Mouse (Mus musculus) intestine, postnatal 0 days (tissue): ENCODE measurements around the gene Entpd7. TPM values are rescaled to one million over a fixed set of nuclear protein-coding genes. Genes with fewer than 3 reads are reported as not detected.

ENCODE experiments used
- ATAC-seq: fragments of 200-750 bp; cut with Nextera tagmentation; 2 replicates; pipeline ENCODE4 v1.8.0; 2017; ENCODE audit warnings: mild to moderate bottlenecking, moderate TSS enrichment, moderate library complexity
- H3K27ac ChIP-seq: fragments of 300-500 bp; sonication (generic); 2 replicates; pipeline ENCODE4 v1.5.1; 2014; ENCODE audit warnings: mild to moderate bottlenecking, low read depth, low read length, moderate library complexity
- H3K27me3 ChIP-seq: fragments of 300-500 bp; sonication (generic); replicated peaks from 2 replicates; pipeline ENCODE4 v1.6.1; 2014; ENCODE audit warnings: low read length, mixed read lengths; ENCODE audit not compliant: control insufficient read depth, insufficient read depth
- H3K36me3 ChIP-seq: fragments of 300-500 bp; sonication (generic); 2 replicates; pipeline ENCODE4 v1.6.1; 2014; ENCODE audit warnings: mild to moderate bottlenecking, moderate library complexity; ENCODE audit not compliant: control insufficient read depth, insufficient read depth
- H3K4me1 ChIP-seq: fragments of 300-500 bp; sonication (generic); replicated peaks from 2 replicates; pipeline ENCODE4 v1.6.1; 2014; ENCODE audit warnings: antibody characterized with exemption, low read length, mixed read lengths; ENCODE audit not compliant: control insufficient read depth, insufficient read depth
- H3K4me2 ChIP-seq: fragments of 300-500 bp; sonication (generic); replicated peaks from 2 replicates; pipeline ENCODE4 v1.6.1; 2014; ENCODE audit warnings: low read depth, mild to moderate bottlenecking, moderate library complexity
- H3K4me3 ChIP-seq: fragments of 300-500 bp; sonication (generic); 2 replicates; pipeline ENCODE4 v1.5.1; 2014; ENCODE audit warnings: low read depth, low read length
- H3K9ac ChIP-seq: fragments of 300-500 bp; sonication (generic); 2 replicates; pipeline ENCODE4 v1.6.1; 2014; ENCODE audit warnings: mild to moderate bottlenecking, low read depth, low read length
- H3K9me3 ChIP-seq: fragments of 300-500 bp; sonication (generic); 2 replicates; pipeline ENCODE4 v1.6.1; 2016; ENCODE audit warnings: mixed run types; ENCODE audit not compliant: control insufficient read depth
- CTCF ChIP-seq: sonication (generic); IDR thresholded peaks from 2 replicates; pipeline ENCODE4 v1.5.1; 2016; ENCODE audit warnings: low read depth, mild to moderate bottlenecking, control low read depth, antibody characterized with exemption, moderate library complexity
- WGBS: fragments of 180-500 bp; shearing (Covaris S2); extraction: QIAGEN DNeasy Blood & Tissue Kit; methylation state at CpG from one replicate; pipeline ENCODE4 v1.1.7; 2014; 5-methylcytosine and 5-hydroxymethylcytosine counted together
- polyA plus RNA-seq: library from polyadenylated mRNA; unstranded; fragments of >200 nt; fragmentation: Nextera tagmentation; extraction: Ambion mirVana; gene quantifications from 2 replicates; pipeline ENCODE4 v1.2.1, GENCODE M21; 2015

Gene Entpd7
- polyA plus RNA-seq, 1 experiment from 2014 or later: 65.2 TPM

DNA sequence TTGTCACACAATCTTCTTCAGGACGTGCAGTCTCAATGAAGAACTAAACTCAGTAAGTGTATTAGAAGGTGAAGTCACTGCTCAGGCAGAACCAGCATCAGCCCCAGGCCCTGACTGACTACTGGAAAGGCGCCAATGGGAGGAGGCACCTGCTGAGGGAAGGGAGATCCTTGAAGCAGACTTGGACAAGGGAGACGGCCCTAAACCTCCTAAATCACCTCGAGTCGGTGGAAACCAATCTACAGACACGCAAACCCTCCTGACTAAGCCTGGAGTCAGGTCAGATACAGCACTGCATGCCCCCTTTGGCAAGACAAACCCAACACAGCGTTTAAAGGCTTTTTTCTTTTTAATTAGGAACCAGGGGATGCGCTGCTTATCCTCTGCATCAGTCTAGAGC is 26.0 kb upstream of the Entpd7 start:
- no peak overlapping the region for H3K4me3 ChIP-seq
- no peak overlapping the region for H3K27ac ChIP-seq
- H3K4me1 ChIP-seq: no peaks in the 10 kb centered on the region
- no peak overlapping the region for H3K4me2 ChIP-seq
- ATAC-seq: no peak
- 76% methylated on average over 8 of the region's 8 CpGs for WGBS
- H3K9me3 ChIP-seq: no peaks in the 10 kb centered on the region
- no peaks in the 10 kb centered on the region for H3K27me3 ChIP-seq
- H3K36me3 ChIP-seq: peaks cover 38% of the 10 kb centered on the region
- no peak for TF ChIP-seq CTCF
- no peak overlapping the region for H3K9ac ChIP-seq

DNA sequence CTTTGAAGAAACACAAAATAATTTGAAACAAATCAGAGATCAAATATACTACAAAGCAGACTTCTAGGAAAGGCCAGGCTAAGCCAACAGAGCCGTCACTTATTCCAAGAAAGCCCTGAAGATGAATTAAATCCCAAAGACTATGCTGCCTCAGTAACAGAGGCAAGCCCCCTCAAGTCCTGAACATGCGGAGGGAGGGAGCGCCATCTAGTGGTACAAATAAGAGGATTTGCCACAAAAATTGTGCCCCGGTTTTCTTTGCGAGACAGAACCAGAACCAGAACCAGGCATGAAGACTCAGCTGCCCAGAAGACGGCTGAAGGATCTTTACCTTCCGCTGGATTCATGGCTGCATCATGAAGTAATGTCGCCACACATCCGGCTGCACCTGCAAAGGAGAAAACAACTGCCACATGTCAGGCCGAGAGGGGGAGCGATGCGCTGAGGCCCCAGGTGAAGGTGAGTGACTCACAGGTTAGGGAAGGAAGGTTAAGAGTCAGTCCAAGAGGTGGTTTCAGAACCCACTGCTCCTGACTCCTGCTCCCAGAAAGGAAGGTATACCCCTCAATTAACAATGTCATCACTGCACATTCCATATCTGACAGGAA is 23.9 kb upstream of the Entpd7 start:
- Histone ChIP-seq H3K9me3 (no peaks in the 10 kb centered on the region), H3K4me3 (no peak overlapping the region), H3K9ac (no peak overlapping the region), H3K27ac (no peak overlapping the region), H3K4me2 (no peak overlapping the region), H3K27me3 (no peaks in the 10 kb centered on the region), H3K4me1 (no peaks in the 10 kb centered on the region), H3K36me3 (peaks cover 38% of the 10 kb centered on the region)
- ATAC-seq: no peak
- 63% methylated on average over 12 of the region's 12 CpGs for WGBS
- TF ChIP-seq CTCF: peak; percentile 85

DNA sequence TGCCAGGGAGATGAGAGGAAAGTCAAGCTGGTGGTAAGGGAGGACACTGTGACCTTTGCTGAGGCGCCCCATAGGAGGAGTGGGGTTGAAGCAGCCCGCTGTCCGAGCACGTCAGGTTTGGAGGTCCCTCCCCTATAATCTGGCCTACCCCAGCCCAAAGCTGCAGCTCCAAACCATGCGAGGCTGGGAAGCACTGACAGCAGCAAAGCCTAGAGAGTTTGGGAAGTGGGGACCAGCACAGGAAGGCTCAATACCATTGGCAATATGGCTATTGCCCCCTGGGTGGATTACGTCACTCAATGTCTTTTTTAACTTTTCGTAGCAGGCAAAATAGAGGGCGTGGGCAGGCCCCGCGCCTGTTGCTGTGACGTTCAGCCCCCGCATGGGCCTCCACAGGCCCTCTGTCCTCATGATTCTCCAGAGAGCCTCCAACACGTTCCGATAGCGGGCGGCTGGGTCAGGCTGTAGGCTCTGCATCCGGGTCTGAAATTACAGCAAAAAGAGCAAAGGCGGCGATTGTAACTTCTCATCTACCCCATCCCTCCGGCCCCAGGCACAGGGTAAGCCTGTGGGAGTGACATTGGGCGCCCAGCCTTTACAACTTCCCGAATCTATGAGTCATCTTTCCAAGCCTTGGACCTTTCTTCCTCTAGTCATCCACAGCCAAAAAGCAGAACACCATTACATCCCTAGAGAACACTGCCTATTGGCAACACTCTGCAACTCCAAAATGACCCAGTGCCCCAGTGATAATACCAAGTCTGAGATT is 22.6 kb upstream of the Entpd7 start:
- 84% methylated on average over 22 of the region's 22 CpGs for WGBS
- no peak overlapping the region; the same call in 1 of the 2 replicates for H3K27ac ChIP-seq
- ATAC-seq: no peak

DNA sequence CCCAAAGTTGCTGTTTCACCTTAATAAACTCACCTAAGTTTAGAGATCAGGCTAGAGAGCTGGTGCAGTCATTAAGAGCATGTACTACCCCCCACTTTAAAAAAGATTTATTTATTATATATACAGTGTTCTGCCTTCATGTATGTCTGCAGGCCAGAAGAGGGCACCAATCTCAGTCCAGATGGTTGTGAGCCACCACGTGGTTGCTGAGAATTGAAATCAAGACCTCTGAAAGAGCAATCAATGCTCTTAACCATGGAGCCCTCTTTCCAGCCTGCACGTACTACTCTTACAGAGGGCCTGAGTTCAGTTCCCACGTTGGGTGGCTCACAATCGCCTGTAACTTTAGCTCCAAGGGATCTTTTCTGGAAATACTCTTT is 22.1 kb upstream of the Entpd7 start:
- H3K9me3 ChIP-seq: no peaks in the 10 kb centered on the region
- peaks cover 8% of the 10 kb centered on the region; the same call in 1 of the 2 replicates for H3K4me1 ChIP-seq
- no peak overlapping the region for H3K4me3 ChIP-seq
- ATAC-seq: no peak
- TF ChIP-seq CTCF: peak; percentile 65
- H3K27ac ChIP-seq: no peak overlapping the region
- no peak overlapping the region for H3K4me2 ChIP-seq
- H3K9ac ChIP-seq: no peak overlapping the region
- no peaks in the 10 kb centered on the region for H3K27me3 ChIP-seq
- WGBS: 54% methylated on average over 4 of the region's 4 CpGs
- peaks cover 38% of the 10 kb centered on the region for H3K36me3 ChIP-seq

More for the DNA sequence above, 22.6 kb upstream of the Entpd7 start:
- Histone ChIP-seq H3K9me3 (no peaks in the 10 kb centered on the region), H3K36me3 (peaks cover 38% of the 10 kb centered on the region), H3K27me3 (no peaks in the 10 kb centered on the region), H3K4me3 (no peak overlapping the region), H3K4me1 (peaks cover 8% of the 10 kb centered on the region; the same call in 1 of the 2 replicates), H3K9ac (no peak overlapping the region), H3K4me2 (no peak overlapping the region)
- no peak for TF ChIP-seq CTCF

DNA sequence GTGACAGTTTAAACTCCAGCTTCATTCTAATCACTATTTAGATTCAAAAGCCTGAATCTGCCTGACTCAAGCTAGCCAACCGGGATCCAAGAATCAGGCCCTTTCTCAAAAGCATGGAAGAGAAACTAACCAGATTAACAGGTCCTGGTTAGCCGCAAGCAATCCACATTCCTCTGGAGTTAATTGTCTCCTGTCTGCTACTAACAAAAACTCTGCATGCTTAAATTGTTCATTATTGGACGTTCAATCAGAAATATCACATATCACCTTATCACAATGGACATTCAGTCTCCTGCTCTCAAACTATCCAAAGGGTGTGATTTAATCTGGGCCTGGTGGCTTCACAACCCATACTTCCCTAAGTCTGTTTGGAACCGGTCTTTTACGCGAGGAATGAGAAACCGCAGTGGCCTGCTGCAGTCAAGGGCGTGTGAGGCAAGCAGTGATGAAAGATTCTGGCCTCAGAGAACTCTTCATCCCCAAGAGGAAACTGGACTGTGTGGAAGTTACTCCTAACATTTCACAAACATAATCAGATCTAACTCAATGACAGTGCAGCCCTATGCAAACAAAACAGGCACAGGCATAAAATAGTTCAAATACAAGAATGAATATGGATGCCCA is 20.2 kb upstream of the Entpd7 start:
- 66% methylated on average over 8 of the region's 8 CpGs for WGBS
- no peaks in the 10 kb centered on the region for H3K9me3 ChIP-seq
- peaks cover 8% of the 10 kb centered on the region; the same call in 1 of the 2 replicates for H3K4me1 ChIP-seq
- no peak for ATAC-seq
- H3K27me3 ChIP-seq: no peaks in the 10 kb centered on the region
- no peak overlapping the region for H3K4me2 ChIP-seq
- TF ChIP-seq CTCF: no peak
- peaks cover 22% of the 10 kb centered on the region for H3K36me3 ChIP-seq
- H3K4me3 ChIP-seq: no peak overlapping the region
- no peak overlapping the region for H3K9ac ChIP-seq
- no peak overlapping the region for H3K27ac ChIP-seq

DNA sequence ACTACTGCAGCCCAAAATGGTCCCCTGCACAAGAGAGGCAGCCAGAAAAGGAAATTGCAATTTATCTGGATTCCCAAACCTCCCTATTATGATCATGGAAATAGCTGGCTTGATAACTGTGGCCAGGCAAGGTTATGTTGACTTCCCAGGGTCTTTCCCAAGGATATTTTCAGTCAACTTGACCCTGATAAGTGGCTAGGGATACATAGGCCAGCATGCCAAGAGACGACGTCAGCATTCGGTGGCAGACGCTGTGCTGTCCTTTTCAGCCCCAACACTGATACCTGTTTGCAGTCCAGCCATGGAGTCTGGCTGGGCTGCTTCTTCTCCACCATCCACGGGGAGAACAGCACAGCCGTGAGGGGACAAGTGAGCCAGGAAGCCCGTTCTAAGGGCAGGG is 18.4 kb upstream of the Entpd7 start:
- no peak overlapping the region for H3K9ac ChIP-seq
- no peaks in the 10 kb centered on the region for H3K27me3 ChIP-seq
- no peak for ATAC-seq
- peaks cover 8% of the 10 kb centered on the region; the same call in 1 of the 2 replicates for H3K4me1 ChIP-seq
- 57% methylated on average over 7 of the region's 7 CpGs for WGBS
- H3K4me2 ChIP-seq: peak overlapping the region; percentile 30; the same call in 1 of the 2 replicates
- H3K9me3 ChIP-seq: no peaks in the 10 kb centered on the region
- peaks cover 7% of the 10 kb centered on the region; the same call in 1 of the 2 replicates for H3K36me3 ChIP-seq
- no peak overlapping the region for H3K4me3 ChIP-seq
- no peak for TF ChIP-seq CTCF
- H3K27ac ChIP-seq: peak overlapping the region; percentile 62
